Mouse (Mus musculus) cerebellum, postnatal 36 days (tissue): ENCODE data around the gene Masp2.

Source experiments
- DNase-seq, 2 experiments: peaks; one replicate each; pipeline ENCODE4 v3.0.0; 2021 to 2022; ENCODE audit warnings: mixed read lengths in 2 of 2

Masp2 gene

GRCm38 (mm10) chr4:148639455-148639854 lies 37.1 kb downstream of the Masp2 start:
- DNase-seq, result no peak

DNA sequence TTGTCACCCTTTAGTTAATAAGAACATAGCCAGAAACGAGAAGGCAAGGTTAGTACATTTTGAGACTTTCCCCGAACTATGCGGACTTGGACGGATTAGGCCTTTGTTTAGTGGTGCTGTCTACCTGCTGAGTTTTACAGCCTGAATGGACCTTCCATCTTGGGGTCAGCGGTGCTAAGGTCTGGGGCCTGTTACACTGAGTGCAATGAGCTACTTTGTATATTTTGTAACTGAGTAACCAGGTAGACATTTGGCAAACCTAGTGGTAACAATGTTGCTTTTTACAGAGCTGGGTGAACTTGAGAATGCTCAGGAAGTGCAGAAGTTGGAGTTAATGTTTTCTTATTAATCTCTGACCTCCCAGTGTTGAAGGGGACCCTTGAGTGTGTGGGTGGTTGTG lies 38.8 kb downstream of the Masp2 start:
- no peak for DNase-seq

DNA sequence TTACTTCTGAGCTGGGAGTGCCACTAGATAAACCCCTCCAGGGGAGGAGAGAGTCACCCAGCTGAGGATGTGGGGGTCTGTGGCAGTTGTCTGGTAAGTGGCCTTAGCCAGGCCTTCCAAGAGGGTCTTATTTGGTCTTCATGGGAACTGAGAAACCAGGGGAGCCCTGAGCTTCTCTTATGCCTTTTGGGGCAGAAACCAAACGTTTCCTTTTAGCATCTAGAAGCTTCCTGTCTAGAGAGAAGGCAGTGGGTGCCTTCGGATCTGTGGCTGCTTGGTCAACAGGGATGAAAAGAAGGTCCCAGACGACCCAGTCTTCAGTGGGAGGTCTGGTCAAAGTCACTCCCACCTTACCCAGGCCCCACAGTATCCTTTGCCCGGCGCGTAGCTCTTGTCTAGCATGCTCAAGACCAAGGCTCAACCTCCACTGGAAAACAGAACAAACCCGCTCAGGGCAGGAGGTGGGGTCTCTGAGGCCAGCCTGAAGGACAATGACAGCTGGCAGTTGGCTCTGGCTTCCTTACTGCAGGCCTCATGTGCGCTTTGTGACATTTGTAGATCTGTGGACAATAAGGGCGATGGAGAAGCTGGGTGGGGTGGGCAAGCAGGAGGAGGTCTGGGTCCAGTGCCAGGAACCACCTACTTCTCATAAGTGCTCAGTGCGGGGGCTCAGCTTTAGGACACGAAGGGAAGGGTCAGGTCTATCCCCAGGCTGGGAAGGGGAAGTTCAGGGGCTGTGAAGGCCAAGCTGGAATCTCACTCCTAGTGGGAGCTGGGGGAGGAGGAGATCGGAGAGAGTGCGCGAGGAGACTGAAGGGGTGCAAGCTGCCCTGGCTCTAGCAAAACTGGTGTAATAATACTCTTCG lies 41.2 kb downstream of the Masp2 start, which contains the start of gene Gm572:
Gene Gm572, plus strand, starts transcription at position 27 of the 866 bp plus-strand sequence.
- no peak for DNase-seq

DNA sequence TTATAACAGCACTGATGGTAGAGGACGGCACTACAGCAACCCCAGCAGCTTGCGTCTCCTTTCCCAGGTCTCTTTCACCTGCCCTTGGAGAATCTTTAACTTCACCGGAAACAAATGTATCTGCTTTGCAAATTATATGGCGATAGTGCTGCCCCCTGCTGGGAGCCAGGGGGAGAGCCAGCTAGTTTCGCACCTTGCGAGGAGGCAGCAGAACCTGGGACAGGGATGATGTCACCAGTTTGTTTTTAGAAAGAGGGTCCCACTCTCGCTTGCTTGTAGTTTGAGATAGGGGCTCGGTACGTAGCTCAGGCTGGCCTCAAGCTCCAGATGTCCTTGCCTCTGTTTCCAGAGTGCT lies 41.8 kb downstream of the Masp2 start:
- DNase-seq, result peak; percentile 69 to 76

GRCm38 (mm10) chr4:148644926-148645325 lies 42.6 kb downstream of the Masp2 start:
- DNase-seq, result no peak

- peak; percentile 69 to 72 for DNase-seq
Observed at GRCm38 (mm10) chr4:148646616-148647015, 44.3 kb downstream of the Masp2 start.

GRCm38 (mm10) chr4:148649309-148649708 lies 47.0 kb downstream of the Masp2 start:
- DNase-seq, result no peak

- DNase-seq, result peak; percentile 69 to 70
Observed at GRCm38 (mm10) chr4:148651045-148651444, 48.7 kb downstream of the Masp2 start.

DNA sequence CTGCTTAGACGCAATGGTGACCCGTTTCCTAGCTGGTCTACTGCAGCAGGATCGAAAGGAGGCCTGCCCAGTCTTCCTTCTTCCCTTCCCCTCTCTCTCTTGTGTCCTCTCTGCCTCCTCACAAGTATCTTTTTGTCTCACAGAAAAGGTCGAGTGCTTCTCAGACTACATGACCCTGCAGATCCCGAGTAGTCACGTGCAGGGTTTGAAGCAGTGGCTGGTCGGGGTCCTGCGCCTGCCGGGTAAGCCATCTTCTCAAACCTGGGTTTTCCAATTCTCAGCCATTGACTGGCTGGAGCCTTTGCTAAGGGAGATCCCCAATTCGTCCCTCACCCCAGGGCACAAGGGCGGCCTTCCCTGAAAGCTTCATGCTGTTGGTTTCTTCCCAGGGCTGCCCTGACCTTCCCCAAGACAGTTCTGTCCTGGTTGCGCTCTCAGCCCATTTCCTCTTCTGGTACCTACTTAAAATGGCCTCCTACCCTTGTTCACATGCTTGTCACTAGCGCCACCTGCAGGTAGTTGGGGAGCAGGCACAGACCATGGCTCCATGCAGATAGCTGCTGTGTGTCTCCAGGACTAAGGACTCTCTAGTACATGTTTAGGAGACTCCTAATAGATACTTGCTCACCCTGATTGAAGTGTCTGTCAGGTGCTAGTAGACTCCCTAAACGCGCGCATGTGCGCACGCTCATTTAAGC lies 52.5 kb downstream of the Masp2 start:
- peak; percentile 31 to 43 for DNase-seq

GRCm38 (mm10) chr4:148656691-148657258 lies 54.4 kb downstream of the Masp2 start:
- no peak for DNase-seq

DNA sequence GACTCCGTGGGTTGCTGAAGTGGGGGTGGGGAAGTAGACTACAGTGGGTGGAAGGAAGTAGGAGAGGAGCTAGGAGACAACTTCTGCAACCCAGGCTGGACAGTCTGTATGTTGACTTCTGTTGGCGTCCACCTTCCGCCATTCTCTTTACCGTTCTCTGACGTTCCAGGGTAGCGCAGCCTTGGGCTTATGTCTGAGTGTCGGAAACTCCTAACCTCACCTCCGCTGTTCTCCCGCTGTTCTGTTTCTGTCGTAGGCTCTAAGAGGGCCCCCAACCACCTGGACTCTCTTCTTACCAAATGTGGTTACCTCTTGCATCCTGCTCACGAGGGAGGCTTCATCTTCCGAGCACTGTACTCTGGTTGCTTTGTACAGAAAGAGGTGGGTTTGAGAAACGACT lies 55.4 kb downstream of the Masp2 start:
- DNase-seq, result no peak

DNA sequence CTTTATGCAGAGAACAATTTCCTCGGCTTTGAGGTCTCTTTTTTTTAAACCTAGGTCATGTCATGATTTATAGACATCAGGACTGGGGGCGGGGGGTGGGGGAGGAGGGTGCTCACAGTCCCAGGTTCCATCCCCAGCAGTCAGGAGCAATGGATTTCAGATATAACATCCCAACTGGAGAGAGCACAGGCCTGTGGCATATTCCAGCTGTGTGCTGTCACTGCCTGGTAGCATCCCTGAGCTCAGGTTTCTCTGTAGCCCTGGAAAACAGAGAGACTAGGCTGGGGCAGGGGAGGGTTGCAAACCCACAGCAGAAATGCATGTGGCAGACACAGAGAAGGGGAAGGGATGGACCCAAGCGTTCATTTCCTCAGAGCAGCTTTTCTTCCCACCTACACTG lies 57.8 kb downstream of the Masp2 start:
- DNase-seq, result no peak

- DNase-seq, result peak; percentile 72 to 78
Observed at GRCm38 (mm10) chr4:148662168-148662965, 60.0 kb downstream of the Masp2 start.

- no peak for DNase-seq
Observed at GRCm38 (mm10) chr4:148663326-148663725, 61.0 kb downstream of the Masp2 start.

GRCm38 (mm10) chr4:148664021-148664420 lies 61.7 kb downstream of the Masp2 start:
- DNase-seq, result no peak
